Mouse (Mus musculus): ENCODE results near the gene Pacrg. TPM values are rescaled to one million over a fixed set of nuclear protein-coding genes. Genes with fewer than 3 reads are reported as not detected.

Pacrg gene
- polyA plus RNA-seq, 1 experiment, result 21.0 TPM

DNA sequence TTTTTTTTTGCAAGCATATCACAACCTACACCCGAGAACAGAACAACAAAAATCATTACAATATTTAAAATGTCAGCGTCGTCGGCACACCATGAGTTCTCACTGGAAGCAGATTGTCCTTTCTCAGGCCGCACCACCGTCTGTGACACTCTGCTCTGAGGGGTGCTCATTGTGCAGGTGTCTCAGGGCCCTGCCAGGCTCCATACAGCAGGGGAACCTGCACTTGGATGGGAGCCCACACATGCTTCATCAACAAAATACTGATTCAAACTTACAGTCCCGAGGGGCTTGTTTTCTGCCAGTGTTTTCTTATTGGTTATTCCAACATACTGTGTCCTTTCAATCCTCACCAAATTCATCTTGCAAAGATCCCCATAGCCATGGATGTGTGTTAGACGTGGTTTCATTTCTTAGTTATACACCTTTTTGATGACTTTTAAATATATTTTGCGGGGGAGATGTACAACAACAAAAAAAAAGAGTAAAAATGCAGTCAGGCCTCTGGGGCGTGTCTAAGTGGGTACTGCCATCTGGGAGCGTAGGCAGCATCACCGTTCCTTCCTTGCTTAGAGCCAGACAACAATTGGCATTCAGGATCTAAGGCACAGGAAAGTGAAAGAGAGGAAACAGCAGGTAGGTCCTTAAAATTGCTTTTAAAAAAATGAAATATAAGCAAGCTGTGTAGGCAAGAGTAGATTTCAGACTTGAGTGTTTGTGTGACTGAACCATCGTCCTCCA lies 32.7 kb downstream of the Pacrg start:
- Histone ChIP-seq H3K27ac (ENCODE audit: insufficient read depth, low read length) (no peak overlapping the region), H3K4me1 (ENCODE audit: control insufficient read depth, insufficient read depth, low read length) (no peaks in the 10 kb centered on the region), H3K4me3 (ENCODE audit: insufficient read depth, low read length) (no peak overlapping the region)
- TF ChIP-seq POLR2A (IDR thresholded peaks at IDR 0.05; ENCODE audit: extremely low read depth, insufficient read depth, low read length) (no peak), CTCF (IDR thresholded peaks at IDR 0.05; ENCODE audit: extremely low read depth, insufficient read depth, low read length) (no peak)

DNA sequence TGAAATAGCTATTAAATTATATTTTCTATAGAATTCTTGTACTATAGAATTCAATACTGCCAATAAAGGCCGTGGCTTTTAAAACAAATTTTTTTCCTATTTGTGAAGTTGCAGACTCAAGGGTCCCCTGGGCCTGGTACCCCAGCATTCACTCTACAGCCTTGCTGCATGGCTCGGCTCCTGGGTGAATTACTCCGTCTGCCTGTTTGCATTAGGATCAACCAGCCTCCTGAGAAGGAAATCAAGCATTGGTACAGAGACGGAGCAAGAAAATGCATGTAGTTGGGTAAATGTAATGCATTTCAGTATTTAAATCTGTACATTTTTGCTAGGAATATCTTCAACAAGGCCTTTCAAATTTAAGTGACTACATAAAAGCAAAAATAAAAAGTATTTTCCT lies 33.4 kb downstream of the Pacrg start:
- Histone ChIP-seq H3K4me3 (ENCODE audit: insufficient read depth, low read length) (no peak overlapping the region), H3K4me1 (ENCODE audit: control insufficient read depth, insufficient read depth, low read length) (no peaks in the 10 kb centered on the region), H3K27ac (ENCODE audit: insufficient read depth, low read length) (no peak overlapping the region)
- TF ChIP-seq CTCF (IDR thresholded peaks at IDR 0.05; ENCODE audit: extremely low read depth, insufficient read depth, low read length) (no peak), POLR2A (IDR thresholded peaks at IDR 0.05; ENCODE audit: extremely low read depth, insufficient read depth, low read length) (no peak)

DNA sequence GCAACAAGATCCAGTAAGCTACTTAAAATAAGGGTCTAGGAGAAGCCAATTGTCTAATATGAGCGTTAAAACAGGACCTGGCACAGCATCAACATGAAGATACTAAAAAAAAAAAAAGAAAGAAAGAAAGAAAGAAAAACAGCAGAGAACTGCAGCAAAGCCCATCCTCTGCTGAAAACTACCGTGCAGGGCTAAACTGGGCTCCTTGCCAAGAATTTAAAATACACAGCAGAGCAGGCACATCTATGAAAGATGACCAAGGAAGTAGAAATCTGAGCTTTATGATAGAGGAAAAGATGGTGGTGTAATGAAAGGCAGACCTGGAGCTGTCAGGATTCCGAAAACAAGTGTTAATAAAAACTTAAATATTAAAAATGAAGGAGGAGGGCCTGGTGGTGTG lies 48.5 kb downstream of the Pacrg start:
- Histone ChIP-seq H3K4me3 (ENCODE audit: insufficient read depth, low read length) (no peak overlapping the region), H3K4me1 (ENCODE audit: control insufficient read depth, insufficient read depth, low read length) (peaks cover 2% of the 10 kb centered on the region; the same call in 1 of the 2 replicates), H3K27ac (ENCODE audit: insufficient read depth, low read length) (no peak overlapping the region)
- TF ChIP-seq CTCF (IDR thresholded peaks at IDR 0.05; ENCODE audit: extremely low read depth, insufficient read depth, low read length) (no peak), POLR2A (IDR thresholded peaks at IDR 0.05; ENCODE audit: extremely low read depth, insufficient read depth, low read length) (no peak)

GRCm38 (mm10) chr17:10784401-10784920 lies 55.6 kb downstream of the Pacrg start:
- Histone ChIP-seq H3K4me1 (ENCODE audit: control insufficient read depth, insufficient read depth, low read length) (no peaks in the 10 kb centered on the region), H3K4me3 (ENCODE audit: insufficient read depth, low read length) (no peak overlapping the region), H3K27ac (ENCODE audit: insufficient read depth, low read length) (no peak overlapping the region)
- no peak for TF ChIP-seq CTCF (IDR thresholded peaks at IDR 0.05; ENCODE audit: extremely low read depth, insufficient read depth, low read length)
- no peak for TF ChIP-seq POLR2A (IDR thresholded peaks at IDR 0.05; ENCODE audit: extremely low read depth, insufficient read depth, low read length)

- H3K4me3 ChIP-seq (ENCODE audit: insufficient read depth, low read length), result no peak overlapping the region
- H3K27ac ChIP-seq (ENCODE audit: insufficient read depth, low read length), result no peak overlapping the region
- H3K4me1 ChIP-seq (ENCODE audit: control insufficient read depth, insufficient read depth, low read length), result no peaks in the 10 kb centered on the region
- TF ChIP-seq POLR2A (IDR thresholded peaks at IDR 0.05; ENCODE audit: extremely low read depth, insufficient read depth, low read length), result no peak
- TF ChIP-seq CTCF (IDR thresholded peaks at IDR 0.05; ENCODE audit: extremely low read depth, insufficient read depth, low read length), result no peak
Measured at GRCm38 (mm10) chr17:10776503-10776902, 63.6 kb downstream of the Pacrg start.

DNA sequence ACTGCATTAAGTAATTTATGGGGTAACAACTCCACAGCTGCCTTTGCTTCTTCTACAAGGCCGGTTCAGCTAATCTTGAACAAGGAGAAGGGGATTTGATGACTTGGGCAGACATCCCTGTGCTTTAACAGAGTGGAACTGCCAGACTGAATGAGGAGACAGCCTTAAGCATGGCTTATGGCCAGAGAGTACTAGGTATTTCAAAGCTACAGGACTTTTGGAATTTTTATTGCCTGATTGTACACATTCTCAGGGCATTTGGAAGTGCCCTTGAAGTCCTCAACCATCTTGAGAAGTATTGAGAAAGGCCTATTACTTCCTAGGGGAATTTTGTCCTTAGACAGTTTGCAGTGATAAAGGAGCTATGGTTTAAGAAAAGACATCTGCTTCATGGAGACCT lies 65.6 kb downstream of the Pacrg start:
- H3K4me3 ChIP-seq (ENCODE audit: insufficient read depth, low read length), result no peak overlapping the region
- peaks cover 3% of the 10 kb centered on the region; the same call in 1 of the 2 replicates for H3K4me1 ChIP-seq (ENCODE audit: control insufficient read depth, insufficient read depth, low read length)
- no peak for TF ChIP-seq POLR2A (IDR thresholded peaks at IDR 0.05; ENCODE audit: extremely low read depth, insufficient read depth, low read length)
- TF ChIP-seq CTCF (IDR thresholded peaks at IDR 0.05; ENCODE audit: extremely low read depth, insufficient read depth, low read length), result no peak
- no peak overlapping the region for H3K27ac ChIP-seq (ENCODE audit: insufficient read depth, low read length)

GRCm38 (mm10) chr17:10772207-10772606 lies 67.9 kb downstream of the Pacrg start:
- no peak overlapping the region for H3K27ac ChIP-seq (ENCODE audit: insufficient read depth, low read length)
- H3K4me1 ChIP-seq (ENCODE audit: control insufficient read depth, insufficient read depth, low read length), result peaks cover 3% of the 10 kb centered on the region; the same call in 1 of the 2 replicates
- no peak overlapping the region for H3K4me3 ChIP-seq (ENCODE audit: insufficient read depth, low read length)
- TF ChIP-seq CTCF (IDR thresholded peaks at IDR 0.05; ENCODE audit: extremely low read depth, insufficient read depth, low read length) (no peak), POLR2A (IDR thresholded peaks at IDR 0.05; ENCODE audit: extremely low read depth, insufficient read depth, low read length) (no peak)

GRCm38 (mm10) chr17:10769873-10770272 lies 70.2 kb downstream of the Pacrg start:
- TF ChIP-seq CTCF (IDR thresholded peaks at IDR 0.05; ENCODE audit: extremely low read depth, insufficient read depth, low read length), result no peak
- H3K27ac ChIP-seq (ENCODE audit: insufficient read depth, low read length), result no peak overlapping the region; the same call in 1 of the 2 replicates
- H3K4me3 ChIP-seq (ENCODE audit: insufficient read depth, low read length), result no peak overlapping the region
- peaks cover 3% of the 10 kb centered on the region; the same call in 1 of the 2 replicates for H3K4me1 ChIP-seq (ENCODE audit: control insufficient read depth, insufficient read depth, low read length)

DNA sequence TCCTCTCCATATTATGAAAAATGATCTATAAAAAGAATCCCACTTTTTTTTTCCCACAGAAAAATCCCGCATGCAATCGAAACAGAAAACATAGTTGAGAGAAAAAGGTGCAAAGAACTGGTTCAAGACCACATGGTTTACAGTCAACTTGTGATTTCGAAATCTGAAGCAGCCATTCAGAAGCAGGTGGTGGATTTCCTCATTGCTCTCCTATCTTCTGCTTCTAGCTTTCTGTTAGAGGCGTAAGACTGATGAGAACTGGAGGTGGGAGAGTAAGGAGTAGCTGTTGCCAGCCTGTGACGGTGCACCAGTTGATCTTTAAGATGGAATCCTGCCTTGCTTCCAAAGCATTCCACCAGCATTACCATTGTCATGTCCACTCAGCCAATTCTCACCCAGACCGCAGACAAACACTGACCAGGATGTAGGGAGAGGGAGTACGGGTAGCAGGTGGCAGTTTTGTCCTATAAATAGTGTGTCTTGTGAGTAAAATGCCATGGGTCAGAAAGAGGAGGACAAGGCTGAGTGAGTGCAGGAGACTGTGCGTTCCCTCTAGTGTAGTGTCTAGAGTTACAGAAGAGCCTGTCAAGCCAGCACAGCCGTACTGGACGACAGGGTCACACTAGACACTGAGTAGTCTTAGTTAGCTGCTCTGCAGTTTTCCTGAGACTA lies 73.2 kb downstream of the Pacrg start:
- TF ChIP-seq CTCF (IDR thresholded peaks at IDR 0.05; ENCODE audit: extremely low read depth, insufficient read depth, low read length), result no peak
- TF ChIP-seq POLR2A (IDR thresholded peaks at IDR 0.05; ENCODE audit: extremely low read depth, insufficient read depth, low read length), result no peak
- no peak overlapping the region for H3K27ac ChIP-seq (ENCODE audit: insufficient read depth, low read length)
- peaks cover 3% of the 10 kb centered on the region; the same call in 1 of the 2 replicates for H3K4me1 ChIP-seq (ENCODE audit: control insufficient read depth, insufficient read depth, low read length)
- H3K4me3 ChIP-seq (ENCODE audit: insufficient read depth, low read length), result no peak overlapping the region

GRCm38 (mm10) chr17:10764343-10764742 lies 75.8 kb downstream of the Pacrg start:
- no peak overlapping the region for H3K4me3 ChIP-seq (ENCODE audit: insufficient read depth, low read length)
- no peak overlapping the region for H3K27ac ChIP-seq (ENCODE audit: insufficient read depth, low read length)
- no peak for TF ChIP-seq CTCF (IDR thresholded peaks at IDR 0.05; ENCODE audit: extremely low read depth, insufficient read depth, low read length)
- no peak for TF ChIP-seq POLR2A (IDR thresholded peaks at IDR 0.05; ENCODE audit: extremely low read depth, insufficient read depth, low read length)
- H3K4me1 ChIP-seq (ENCODE audit: control insufficient read depth, insufficient read depth, low read length), result no peaks in the 10 kb centered on the region
